Mouse (Mus musculus): ENCODE results near the gene Gm45213.

DNA sequence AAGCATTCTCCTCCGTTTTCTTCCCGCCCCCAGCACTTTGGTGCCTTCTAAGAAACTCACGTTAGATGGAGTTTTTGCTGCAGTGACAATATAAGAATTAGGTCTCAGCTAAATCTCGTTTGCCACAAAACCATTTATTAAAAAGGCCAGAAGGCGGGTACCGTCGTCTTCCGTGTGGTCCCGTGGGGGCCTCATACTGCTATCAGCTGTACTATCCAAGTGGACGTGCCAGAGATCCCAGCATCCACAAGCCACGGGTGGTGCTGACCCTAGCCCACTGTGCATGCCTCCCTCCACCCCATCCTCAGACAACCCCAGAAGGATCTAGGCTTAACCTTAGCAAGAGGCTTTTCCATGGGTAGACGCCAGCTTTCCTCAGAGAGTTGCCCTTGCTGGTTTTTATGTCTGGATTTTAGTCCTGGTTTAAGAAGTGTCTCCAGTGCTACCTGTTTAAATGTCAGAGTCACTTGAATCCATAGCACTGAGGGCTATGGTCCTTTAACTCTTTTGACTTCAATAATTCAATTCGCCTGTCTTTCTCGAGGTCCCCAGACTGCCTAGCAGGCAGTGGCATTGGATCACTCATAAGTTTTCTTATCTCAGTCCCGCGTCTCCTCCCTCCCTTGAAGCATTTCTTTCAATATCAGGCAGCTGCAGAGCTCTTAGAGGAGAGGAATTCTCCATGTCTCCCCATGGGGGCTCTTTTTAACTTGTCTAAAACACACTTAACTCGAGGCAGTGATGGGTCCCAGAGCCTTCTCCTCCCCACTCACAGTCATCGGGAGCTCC lies 3.2 kb upstream of the Gm45213 start:
- TF ChIP-seq POLR2A (IDR thresholded peaks at IDR 0.05; ENCODE audit: insufficient read length, low read depth) (no peak), MAX (IDR thresholded peaks at IDR 0.05; ENCODE audit: low read depth) (no peak)

All from myocyte (in vitro differentiated cells).